Mouse (Mus musculus): Measurements from ENCODE around the gene Prkx. TPM values are rescaled to one million over a fixed set of nuclear protein-coding genes. Genes with fewer than 3 reads are reported as not detected.

Prkx gene
- 10 to 100 TPM; 19.3 to 21.4 TPM for total RNA-seq (2021)
- long read RNA-seq, experiment 1, full-length matches to known transcripts, result 11 of 16 reads
- long read RNA-seq, experiment 1, partial matches to known transcripts, result 1 of 16 reads
- long read RNA-seq, experiment 1, other reads (novel, unspliced or antisense), result 4 of 16 reads
- long read RNA-seq, experiment 2, full-length matches to known transcripts, result 9 of 17 reads
- long read RNA-seq, experiment 2, partial matches to known transcripts, result 2 of 17 reads
- long read RNA-seq, experiment 2, other reads (novel, unspliced or antisense), result 6 of 17 reads

DNA sequence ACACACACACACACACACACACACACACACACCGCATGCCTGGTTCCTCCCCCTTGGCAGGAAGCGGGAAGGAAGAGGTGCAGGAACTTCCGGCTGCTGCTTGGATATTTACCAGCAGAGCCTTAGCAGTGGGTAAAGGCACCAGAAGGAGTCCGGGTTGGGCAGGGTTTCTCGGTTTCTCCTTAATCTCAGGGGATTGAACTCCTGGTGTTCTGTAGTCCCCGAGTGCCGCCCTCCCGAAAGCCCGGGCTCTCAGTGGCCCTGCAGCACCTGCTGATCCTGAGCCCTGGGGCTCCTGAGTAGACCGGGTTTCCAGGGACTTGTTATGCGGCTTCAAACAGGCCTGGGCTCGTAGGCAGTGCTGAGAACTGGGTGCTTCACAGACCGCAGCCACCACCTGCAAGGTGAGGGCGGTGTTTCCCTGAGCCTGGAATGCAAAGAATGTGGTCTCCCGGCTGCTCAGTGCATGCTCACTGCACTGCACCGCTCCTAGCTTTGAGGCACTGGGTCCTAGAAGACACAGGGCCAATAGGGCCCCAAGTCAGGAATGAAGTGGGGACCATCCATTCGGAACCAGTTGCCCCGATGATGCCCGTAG is at the start of gene Prkx:
Prkx (minus strand) TSS at position 41 of the 598 bp plus-strand sequence.
- DNase-seq (ENCODE audit: low spot score in 2 of 2), result peak in 1 of 2 experiments; percentile 29

GRCm38 (mm10) chrX:77812031-77812430 is 16.0 kb upstream of the Prkx start:
- no peak for DNase-seq (ENCODE audit: low spot score in 2 of 2)

GRCm38 (mm10) chrX:77810608-77811206 is 14.6 kb upstream of the Prkx start:
- DNase-seq (ENCODE audit: low spot score in 2 of 2), result peak; percentile 32 to 54

GRCm38 (mm10) chrX:77808602-77809001 is 12.5 kb upstream of the Prkx start:
- peak; percentile 36 to 41 for DNase-seq (ENCODE audit: low spot score in 2 of 2)

- no peak for DNase-seq (ENCODE audit: low spot score in 2 of 2)
These were observed 6.2 kb upstream of the Prkx start for GRCm38 (mm10) chrX:77802293-77802692.

DNA sequence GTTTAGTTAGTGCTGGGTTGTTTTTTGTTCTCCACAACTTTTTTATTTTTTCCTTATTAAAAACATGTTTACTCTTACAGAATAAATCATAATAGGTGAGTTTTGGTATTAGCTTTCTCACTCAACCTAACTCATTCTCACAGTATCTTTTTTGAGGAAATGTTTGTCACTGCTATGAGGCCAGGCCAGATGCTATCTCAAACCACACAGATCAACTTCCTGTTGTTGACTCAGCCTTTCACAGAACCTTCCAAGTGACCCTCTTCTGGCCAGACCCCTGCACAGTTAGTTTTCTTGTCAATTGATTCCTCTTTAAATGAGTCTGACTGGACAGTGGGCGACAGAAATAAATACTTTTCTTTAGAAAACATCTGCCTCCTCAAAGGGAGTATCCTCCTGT is 5.5 kb upstream of the Prkx start:
- no peak for DNase-seq (ENCODE audit: low spot score in 2 of 2)

GRCm38 (mm10) chrX:77799554-77799953 is 3.5 kb upstream of the Prkx start:
- DNase-seq (ENCODE audit: low spot score in 2 of 2), result no peak

GRCm38 (mm10) chrX:77797801-77798200 is 1.7 kb upstream of the Prkx start:
- DNase-seq (ENCODE audit: low spot score in 2 of 2), result no peak

GRCm38 (mm10) chrX:77796916-77797315 is 838 bp upstream of the Prkx start:
- DNase-seq (ENCODE audit: low spot score in 2 of 2), result no peak

DNA sequence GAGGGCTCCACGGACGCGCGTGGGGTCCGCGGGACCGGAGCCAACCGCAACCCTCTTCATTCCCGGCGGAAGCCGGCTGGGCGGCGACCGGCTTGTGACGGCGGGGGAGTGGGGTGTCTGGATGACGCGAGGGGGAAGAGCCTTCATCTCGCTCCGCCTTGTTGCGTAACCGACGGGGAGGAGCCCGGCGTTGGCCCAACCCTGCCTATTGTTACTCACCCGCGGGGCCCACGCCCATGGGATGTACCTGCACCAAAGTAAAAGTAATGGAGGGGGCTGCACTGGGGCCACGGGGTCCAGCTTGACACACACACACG is 262 bp downstream of the Prkx start:
- DNase-seq (ENCODE audit: low spot score in 2 of 2), result peak; percentile 82 to 83

DNA sequence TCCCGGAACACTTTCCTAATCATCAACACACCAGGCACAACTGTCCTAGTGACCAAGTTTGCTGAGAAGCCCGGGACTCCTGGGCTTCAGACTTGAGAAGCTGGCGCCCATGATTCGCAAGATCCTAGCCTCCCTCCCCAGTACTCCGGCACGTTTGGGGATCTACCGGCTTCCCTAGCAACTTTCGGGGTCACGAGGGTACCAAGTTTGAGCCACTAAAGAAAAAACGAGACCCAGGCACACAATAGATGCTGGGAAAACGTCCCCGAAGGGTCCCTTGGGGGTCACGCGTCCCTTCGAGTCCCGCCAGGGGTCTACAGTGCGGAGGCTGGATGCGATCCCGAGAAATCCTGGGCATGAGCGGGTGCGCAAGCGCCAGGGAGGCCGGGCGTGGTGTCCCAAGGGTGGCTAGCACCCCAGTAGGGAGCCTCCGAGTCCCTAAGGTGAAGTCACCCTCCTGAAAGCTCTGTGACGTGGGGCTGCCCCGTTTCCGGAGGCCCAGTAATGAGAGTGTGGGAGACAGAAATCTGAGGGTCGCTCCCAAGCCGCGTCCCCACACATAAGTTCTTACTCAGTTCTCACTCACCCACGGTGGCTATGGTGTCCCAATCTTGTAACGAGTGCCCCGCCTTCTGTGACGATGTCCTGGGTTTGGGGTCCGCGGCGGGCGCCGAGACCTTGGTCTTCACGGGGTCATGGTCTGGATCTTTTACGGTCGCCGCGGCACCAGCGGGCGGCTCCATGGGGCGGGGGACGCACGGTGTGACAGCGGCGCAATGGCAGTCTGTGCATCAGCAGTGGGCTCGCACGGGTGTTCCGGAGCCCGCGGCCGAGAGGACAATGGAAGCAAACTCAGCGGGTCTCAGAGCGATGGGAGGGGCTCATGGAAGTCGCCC is 868 bp downstream of the Prkx start:
- peak; percentile 21 to 27 for DNase-seq (ENCODE audit: low spot score in 2 of 2)

- DNase-seq (ENCODE audit: low spot score in 2 of 2), result no peak
These were observed 7.4 kb downstream of the Prkx start for GRCm38 (mm10) chrX:77788675-77789074.

GRCm38 (mm10) chrX:77786354-77786753 is 9.7 kb downstream of the Prkx start:
- no peak for DNase-seq (ENCODE audit: low spot score in 2 of 2)

DNA sequence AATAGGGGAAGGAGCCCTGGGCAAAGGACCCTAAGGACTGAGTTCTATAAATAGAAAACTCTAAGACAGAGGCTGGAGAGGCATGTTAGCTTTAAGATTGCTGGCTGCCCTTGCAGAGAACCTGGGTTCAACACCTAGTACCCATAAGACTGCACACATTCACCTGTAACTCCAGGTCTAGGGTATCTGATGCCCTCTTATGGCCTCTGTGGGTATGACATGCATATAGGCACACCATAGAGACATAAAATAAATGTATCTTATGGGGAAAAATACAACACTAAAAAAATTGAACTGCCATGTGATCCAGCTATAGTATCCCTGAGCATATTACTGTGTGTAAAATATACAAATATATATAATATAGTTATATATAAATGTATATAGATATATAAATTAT is 18.3 kb downstream of the Prkx start:
- DNase-seq (ENCODE audit: low spot score in 2 of 2), result no peak

- DNase-seq (ENCODE audit: low spot score in 2 of 2), result no peak
These were observed 30.9 kb downstream of the Prkx start for GRCm38 (mm10) chrX:77765153-77765552.

DNA sequence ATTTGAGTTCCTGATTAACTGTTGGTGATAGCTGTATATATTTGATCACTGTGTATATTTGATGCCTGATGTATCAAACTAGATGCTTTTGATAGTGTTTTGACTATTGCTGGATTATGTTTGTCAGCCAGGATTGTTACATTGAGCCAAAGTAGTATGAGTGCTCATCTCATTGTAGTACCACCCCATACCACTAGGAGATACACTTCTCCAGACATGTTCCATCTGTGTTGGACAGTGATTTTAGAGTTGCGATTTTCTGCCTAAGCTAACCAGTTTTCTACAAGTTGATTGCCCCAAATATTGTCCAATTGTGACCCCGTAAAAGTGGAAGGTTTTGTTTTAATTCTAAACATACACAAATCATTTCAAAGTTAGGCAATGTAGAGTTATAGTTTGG is 51.8 kb downstream of the Prkx start:
- no peak for DNase-seq (ENCODE audit: low spot score in 2 of 2)

GRCm38 (mm10) chrX:77741383-77741782 is 54.7 kb downstream of the Prkx start:
- no peak for DNase-seq (ENCODE audit: low spot score in 2 of 2)

- DNase-seq (ENCODE audit: low spot score in 2 of 2), result no peak
These were observed 62.0 kb downstream of the Prkx start for GRCm38 (mm10) chrX:77733930-77734536.

DNA sequence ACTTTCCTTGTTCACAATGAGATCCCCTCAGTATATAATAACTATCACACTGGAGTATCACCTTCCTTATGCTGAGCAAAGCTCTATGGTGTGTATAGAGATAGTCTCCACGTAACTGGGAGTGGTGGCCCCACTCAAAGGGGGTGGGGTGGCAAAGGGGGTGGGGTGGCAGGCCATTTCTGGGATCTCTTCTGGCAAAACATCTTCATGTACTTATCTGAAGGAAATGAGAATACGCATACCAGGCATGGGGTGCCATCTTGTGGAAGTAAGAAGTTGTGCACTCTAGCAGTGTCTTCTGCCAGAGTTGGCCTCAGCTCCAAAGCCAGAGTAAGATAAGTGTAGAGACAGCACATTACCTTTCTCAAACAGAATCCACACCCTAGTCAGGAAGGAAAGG is 75.8 kb downstream of the Prkx start:
- DNase-seq (ENCODE audit: low spot score in 2 of 2), result peak in 1 of 2 experiments; percentile 19

Data from adrenal gland, adult 18-20 months (tissue).